In the genomic region with DNA sequence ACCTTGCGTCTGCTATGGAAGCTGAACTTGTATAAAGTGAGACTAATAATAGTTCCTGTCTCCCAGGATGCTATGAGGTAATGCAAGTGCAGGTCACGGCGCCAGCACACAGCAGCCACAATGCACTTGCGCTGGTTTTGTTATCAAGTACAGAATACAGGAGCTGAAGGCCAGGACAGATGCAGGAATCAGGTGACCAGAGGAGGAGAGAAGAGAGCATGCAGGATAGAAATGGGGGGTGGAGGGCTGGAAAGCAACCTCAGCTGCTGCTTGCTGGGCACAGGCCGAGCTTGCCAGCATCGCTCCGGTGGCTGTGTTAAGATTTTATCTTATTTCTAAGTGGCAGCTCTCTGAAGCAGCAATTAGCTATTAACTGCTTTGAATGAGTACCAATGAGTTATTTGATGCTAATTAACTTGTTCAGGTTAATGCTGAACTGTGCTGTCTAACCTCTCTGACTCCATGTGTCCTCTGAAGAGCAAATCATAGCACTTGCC, we compare ENCODE assay signal across 16 mouse cellular contexts. TPM values are rescaled to one million over a fixed set of nuclear protein-coding genes. Genes with fewer than 3 reads are reported as not detected.
DNase-seq lines count a peak whose midpoint lies in the region.
"Had no signal": no experiment of that assay in that cellular context is flagged by ENCODE, and none has a peak within 500 bp of the region (broad histone marks: within the 10 kb centered on the region; RNA-seq: fewer than 3 reads in every experiment).

No protein-coding gene starts in this region.

- DNase-seq in adrenal gland, postnatal 14 days, result peak; percentile 24
- no peak for DNase-seq in adrenal gland, adult 8-10 months
- peak; percentile 40 for DNase-seq in testis, postnatal 10 days (ENCODE audit: low spot score)
- DNase-seq in testis, postnatal 14 days (ENCODE audit: low spot score), result no peak
- DNase-seq in kidney, adult 9 months, result peak; percentile 79
- DNase-seq in embryo, embryonic 10 days (ENCODE audit: low spot score), result no peak
- DNase-seq in thymus, postnatal 14 days, result no peak
- no peak for DNase-seq in thymus, postnatal 0 days (ENCODE audit: low spot score)
- DNase-seq: cerebellum, adult 8-10 months had no signal

RNA-seq across cellular contexts. Expression of a gene that starts 21.1 kb away (rescaled TPM):
- total RNA-seq in adrenal gland, postnatal 14 days (2021), result 0.37 and 0.38 TPM in 2 replicates
- total RNA-seq in adrenal gland, adult 8-10 months (2022), result under 1 TPM; 0.32 to 0.51 (median 0.42) TPM
- 0.51 and 0.64 TPM in 2 replicates for polyA plus RNA-seq in thymus, postnatal 0 days (2015; fragmentation: Nextera tagmentation; extraction: Ambion mirVana)
- total RNA-seq: megakaryocyte, adult 5-6 weeks had no signal

RNA-seq across cellular contexts. Expression of a gene that starts 21.6 kb away (rescaled TPM):
- total RNA-seq in adrenal gland, postnatal 14 days (2021), result 8.3 and 9.9 TPM in 2 replicates
- total RNA-seq in adrenal gland, adult 8-10 months (2022), result 10 to 100 TPM in 1 of 4 experiments, 1 to 10 TPM in 3; 7.9 to 11.2 (median 9.2) TPM
- 7.2 and 7.4 TPM in 2 replicates for polyA plus RNA-seq in thymus, postnatal 0 days (2015; fragmentation: Nextera tagmentation; extraction: Ambion mirVana)

RNA-seq across cellular contexts. Expression of a gene that starts 28.0 kb away (rescaled TPM):
- total RNA-seq in adrenal gland, postnatal 14 days (2021), result not detected in 2 replicates
- not detected for total RNA-seq in adrenal gland, adult 8-10 months (2022)
- 0.23 and 0.28 TPM in 2 replicates for polyA plus RNA-seq in thymus, postnatal 0 days (2015; fragmentation: Nextera tagmentation; extraction: Ambion mirVana)
- total RNA-seq: adrenal gland, adult 18-20 months; ES-E14; left cerebral cortex, adult 2 months; megakaryocyte, adult 5-6 weeks had no signal
- polyA plus RNA-seq: embryonic facial prominence, embryonic 14.5 days; liver, embryonic 14.5 days; stomach, embryonic 15.5 days had no signal

RNA-seq across cellular contexts. Expression of a gene that starts 38.6 kb away (rescaled TPM):
- 14.7 and 16.0 TPM in 2 replicates for total RNA-seq in adrenal gland, postnatal 14 days (2021)
- total RNA-seq in adrenal gland, adult 8-10 months (2022), result 10 to 100 TPM in 3 of 4 experiments, 1 to 10 TPM in 1; 9.9 to 16.8 (median 12.6) TPM
- 0.91 and 1.2 TPM in 2 replicates for polyA plus RNA-seq in thymus, postnatal 0 days (2015; fragmentation: Nextera tagmentation; extraction: Ambion mirVana)

RNA-seq across cellular contexts. Expression of a gene that starts 40.4 kb away (rescaled TPM):
- not detected in 2 replicates for total RNA-seq in adrenal gland, postnatal 14 days (2021)
- total RNA-seq in adrenal gland, adult 8-10 months (2022), result not detected
- not detected in 2 replicates for polyA plus RNA-seq in thymus, postnatal 0 days (2015; fragmentation: Nextera tagmentation; extraction: Ambion mirVana)
- total RNA-seq: adrenal gland, adult 18-20 months; ES-E14; left cerebral cortex, adult 2 months; megakaryocyte, adult 5-6 weeks had no signal
- polyA plus RNA-seq: embryonic facial prominence, embryonic 14.5 days; liver, embryonic 14.5 days; stomach, embryonic 15.5 days had no signal

Comparison
In these comparisons a context has a peak if more than half of its experiments do, and no peak if none do; other contexts are left out.
1. DNase-seq: peak in adrenal gland, postnatal 14 days (single experiment), testis, postnatal 10 days (single experiment) and kidney, adult 9 months (single experiment); none in adrenal gland, adult 8-10 months (single experiment), testis, postnatal 14 days (single experiment), embryo, embryonic 10 days (single experiment), thymus, postnatal 14 days (single experiment) and thymus, postnatal 0 days (single experiment).